Mouse (Mus musculus): ENCODE results near the gene Nmd3. TPM values are rescaled to one million over a fixed set of nuclear protein-coding genes. Genes with fewer than 3 reads are reported as not detected.

The Nmd3 gene
- total RNA-seq (2014; fragmentation: Nextera tagmentation) = 187 and 229 TPM in 2 replicates
- 97.0 and 97.8 TPM in 2 replicates for total RNA-seq (2017)
- polyA plus RNA-seq (2012) = 104 and 138 TPM in 2 replicates

GRCm38 (mm10) chr3:69721814-69722186 is at the start of gene Nmd3:
Gene Nmd3 (plus strand): TSS chr3:69721985.
- H3K27me3 ChIP-seq (ENCODE audit: insufficient read depth, low read length) = peaks cover 12% of the 10 kb centered on the region
- DNase-seq (ENCODE audit: low spot score) = peak; percentile 75
- peak; percentile 87 for ATAC-seq (ENCODE audit: extremely low read depth, insufficient number of reproducible peaks, low FRiP score, poor library complexity, severe bottlenecking)
- no peaks in the 10 kb centered on the region for H3K9me3 ChIP-seq (replicated peaks)
- TF ChIP-seq GATA1 (IDR thresholded peaks at IDR 0.05; ENCODE audit: borderline replicate concordance, low read length) (no peak), GATA2 (IDR thresholded peaks at IDR 0.05; ENCODE audit: borderline replicate concordance, low read depth, low read length) (no peak), POLR2AphosphoS5 (IDR thresholded peaks at IDR 0.05; ENCODE audit: insufficient replicate concordance, low read depth, low read length) (no peak), TAL1 (conservative IDR thresholded peaks at IDR 0.05; ENCODE audit: low read depth, low read length) (no peak), CTCF (IDR thresholded peaks at IDR 0.05; ENCODE audit: low read depth, low read length) (no peak)
- peaks cover 13% of the 10 kb centered on the region for H3K4me1 ChIP-seq (ENCODE audit: insufficient read depth, low read depth, low read length)
- peaks cover 22% of the 10 kb centered on the region for H3K36me3 ChIP-seq (replicated peaks)
- H3K4me3 ChIP-seq (ENCODE audit: low read depth, low read length) = peak within 1 kb of the TSS; percentile 97

GRCm38 (mm10) chr3:69673351-69673750 is 48.4 kb upstream of the Nmd3 start:
- Histone ChIP-seq H3K4me1 (ENCODE audit: insufficient read depth, low read depth, low read length) (no peaks in the 10 kb centered on the region; the same call in 1 of the 2 replicates), H3K4me3 (ENCODE audit: low read depth, low read length) (no peak overlapping the region), H3K27me3 (ENCODE audit: insufficient read depth, low read length) (no peaks in the 10 kb centered on the region; the same call in 1 of the 2 replicates), H3K36me3 (replicated peaks) (no peaks in the 10 kb centered on the region), H3K9me3 (replicated peaks) (no peaks in the 10 kb centered on the region)
- TF ChIP-seq CTCF (IDR thresholded peaks at IDR 0.05; ENCODE audit: low read depth, low read length) = no peak
- DNase-seq (ENCODE audit: low spot score) (no peak), ATAC-seq (ENCODE audit: extremely low read depth, insufficient number of reproducible peaks, low FRiP score, poor library complexity, severe bottlenecking) (no peak)

- Histone ChIP-seq H3K4me3 (ENCODE audit: low read depth, low read length) (no peak overlapping the region), H3K27me3 (ENCODE audit: insufficient read depth, low read length) (no peaks in the 10 kb centered on the region), H3K9me3 (replicated peaks) (no peaks in the 10 kb centered on the region), H3K4me1 (ENCODE audit: insufficient read depth, low read depth, low read length) (no peaks in the 10 kb centered on the region; the same call in 1 of the 2 replicates), H3K36me3 (replicated peaks) (no peaks in the 10 kb centered on the region)
- ATAC-seq (ENCODE audit: extremely low read depth, insufficient number of reproducible peaks, low FRiP score, poor library complexity, severe bottlenecking) (peak; percentile 84), DNase-seq (ENCODE audit: low spot score) (no peak)
- TF ChIP-seq GATA1 (IDR thresholded peaks at IDR 0.05; ENCODE audit: borderline replicate concordance, low read length) (no peak), TAL1 (conservative IDR thresholded peaks at IDR 0.05; ENCODE audit: low read depth, low read length) (no peak), POLR2AphosphoS5 (IDR thresholded peaks at IDR 0.05; ENCODE audit: insufficient replicate concordance, low read depth, low read length) (no peak)
These were observed 47.6 kb upstream of the Nmd3 start for GRCm38 (mm10) chr3:69674206-69674605.

- no peak for ATAC-seq (ENCODE audit: extremely low read depth, insufficient number of reproducible peaks, low FRiP score, poor library complexity, severe bottlenecking)
- Histone ChIP-seq H3K4me3 (ENCODE audit: low read depth, low read length) (no peak overlapping the region), H3K4me1 (ENCODE audit: insufficient read depth, low read depth, low read length) (no peaks in the 10 kb centered on the region), H3K36me3 (replicated peaks) (no peaks in the 10 kb centered on the region), H3K27me3 (ENCODE audit: insufficient read depth, low read length) (peaks cover 9% of the 10 kb centered on the region; the same call in 1 of the 2 replicates), H3K9me3 (replicated peaks) (no peaks in the 10 kb centered on the region)
- DNase-seq (ENCODE audit: low spot score) = no peak
- no peak for TF ChIP-seq GATA1 (IDR thresholded peaks at IDR 0.05; ENCODE audit: borderline replicate concordance, low read length)
- TF ChIP-seq TAL1 (conservative IDR thresholded peaks at IDR 0.05; ENCODE audit: low read depth, low read length) = no peak
- TF ChIP-seq CTCF (IDR thresholded peaks at IDR 0.05; ENCODE audit: low read depth, low read length) = no peak
- no peak for TF ChIP-seq GATA2 (IDR thresholded peaks at IDR 0.05; ENCODE audit: borderline replicate concordance, low read depth, low read length)
- TF ChIP-seq POLR2AphosphoS5 (IDR thresholded peaks at IDR 0.05; ENCODE audit: insufficient replicate concordance, low read depth, low read length) = no peak
These were observed 32.0 kb upstream of the Nmd3 start for GRCm38 (mm10) chr3:69689791-69690190.

GRCm38 (mm10) chr3:69690939-69691338 is 30.8 kb upstream of the Nmd3 start:
- Histone ChIP-seq H3K9me3 (replicated peaks) (no peaks in the 10 kb centered on the region), H3K4me3 (ENCODE audit: low read depth, low read length) (no peak overlapping the region), H3K36me3 (replicated peaks) (no peaks in the 10 kb centered on the region), H3K27me3 (ENCODE audit: insufficient read depth, low read length) (peaks cover 9% of the 10 kb centered on the region; the same call in 1 of the 2 replicates), H3K4me1 (ENCODE audit: insufficient read depth, low read depth, low read length) (no peaks in the 10 kb centered on the region)
- TF ChIP-seq GATA2 (IDR thresholded peaks at IDR 0.05; ENCODE audit: borderline replicate concordance, low read depth, low read length) = no peak
- no peak for TF ChIP-seq CTCF (IDR thresholded peaks at IDR 0.05; ENCODE audit: low read depth, low read length)
- TF ChIP-seq POLR2AphosphoS5 (IDR thresholded peaks at IDR 0.05; ENCODE audit: insufficient replicate concordance, low read depth, low read length) = no peak
- TF ChIP-seq TAL1 (conservative IDR thresholded peaks at IDR 0.05; ENCODE audit: low read depth, low read length) = no peak
- TF ChIP-seq GATA1 (IDR thresholded peaks at IDR 0.05; ENCODE audit: borderline replicate concordance, low read length) = no peak
- ATAC-seq (ENCODE audit: extremely low read depth, insufficient number of reproducible peaks, low FRiP score, poor library complexity, severe bottlenecking) (no peak), DNase-seq (ENCODE audit: low spot score) (no peak)

- TF ChIP-seq TAL1 (conservative IDR thresholded peaks at IDR 0.05; ENCODE audit: low read depth, low read length) = no peak
- Histone ChIP-seq H3K27me3 (ENCODE audit: insufficient read depth, low read length) (peaks cover 13% of the 10 kb centered on the region), H3K36me3 (replicated peaks) (no peaks in the 10 kb centered on the region), H3K9me3 (replicated peaks) (no peaks in the 10 kb centered on the region), H3K4me3 (ENCODE audit: low read depth, low read length) (no peak overlapping the region), H3K4me1 (ENCODE audit: insufficient read depth, low read depth, low read length) (no peaks in the 10 kb centered on the region)
- DNase-seq (ENCODE audit: low spot score) = no peak
- ATAC-seq (ENCODE audit: extremely low read depth, insufficient number of reproducible peaks, low FRiP score, poor library complexity, severe bottlenecking) = no peak
These were observed 21.8 kb upstream of the Nmd3 start for GRCm38 (mm10) chr3:69699851-69700500.

- Histone ChIP-seq H3K36me3 (replicated peaks) (no peaks in the 10 kb centered on the region), H3K27me3 (ENCODE audit: insufficient read depth, low read length) (peaks cover 11% of the 10 kb centered on the region), H3K4me3 (ENCODE audit: low read depth, low read length) (no peak overlapping the region), H3K9me3 (replicated peaks) (no peaks in the 10 kb centered on the region), H3K4me1 (ENCODE audit: insufficient read depth, low read depth, low read length) (no peaks in the 10 kb centered on the region)
- TF ChIP-seq GATA2 (IDR thresholded peaks at IDR 0.05; ENCODE audit: borderline replicate concordance, low read depth, low read length) = no peak
- ATAC-seq (ENCODE audit: extremely low read depth, insufficient number of reproducible peaks, low FRiP score, poor library complexity, severe bottlenecking) (no peak), DNase-seq (ENCODE audit: low spot score) (no peak)
These were observed 19.9 kb upstream of the Nmd3 start for GRCm38 (mm10) chr3:69701905-69702304.
